Mouse (Mus musculus) myocyte (in vitro differentiated cells): ENCODE measurements at regions not wholly inside any gene's neighbourhood (a gene's known extent, or its start where the extent isn't known, plus 50 kb on each side); places are given as distances from the start of the nearest gene placed in this dataset.

Experiments
- H3K27me3 ChIP-seq: one replicate; pipeline ENCODE4 v1.6.1; 2011; ENCODE audit not compliant: control insufficient read depth, insufficient read depth, insufficient read length
- H3K36me3 ChIP-seq: one replicate; pipeline ENCODE4 v1.6.1; 2011; ENCODE audit not compliant: control insufficient read depth, insufficient read depth
- H3K4me2 ChIP-seq: one replicate; pipeline ENCODE4 v1.6.1; 2011; ENCODE audit warnings: low read depth, control low read depth
- H3K4me3 ChIP-seq: one replicate; pipeline ENCODE4 v1.5.1; 2011; ENCODE audit warnings: mild to moderate bottlenecking, control low read depth, moderate library complexity
- H3K79me2 ChIP-seq: one replicate; pipeline ENCODE4 v1.6.1; 2011; ENCODE audit not compliant: control insufficient read depth, insufficient read depth
- H3ac ChIP-seq: one replicate; pipeline ENCODE4 v1.6.1; 2011; ENCODE audit not compliant: control insufficient read depth, insufficient read length
- CEBPB ChIP-seq: IDR thresholded peaks from 2 replicates; pipeline ENCODE4 v1.6.1; 2011; ENCODE audit warnings: mild to moderate bottlenecking, moderate library complexity; ENCODE audit not compliant: poor library complexity, insufficient read depth, severe bottlenecking
- E2F4 ChIP-seq: IDR thresholded peaks from one replicate; pipeline ENCODE4 v1.6.1; 2011; ENCODE audit warnings: mild to moderate bottlenecking, control low read depth, moderate library complexity; ENCODE audit not compliant: insufficient read depth
- MAX ChIP-seq: IDR thresholded peaks from one replicate; pipeline ENCODE4 v1.6.1; 2011; ENCODE audit warnings: low read depth, mild to moderate bottlenecking, control low read depth
- MYOD1 ChIP-seq, 3 experiments: IDR thresholded peaks; one replicate each; pipeline ENCODE4 v1.6.1; 2011; ENCODE audit warnings: control low read depth in 2 of 3, low read depth in 2 of 3, mild to moderate bottlenecking in 2 of 3, moderate library complexity in 1 of 3; ENCODE audit not compliant: insufficient read length in 2 of 3, control insufficient read depth in 1 of 3
- MYOG ChIP-seq, 3 experiments: IDR thresholded peaks; one replicate each; pipeline ENCODE4 v1.6.1; 2011; ENCODE audit warnings: control low read depth in 2 of 3, low read depth in 2 of 3, mild to moderate bottlenecking in 2 of 3; ENCODE audit not compliant: insufficient read length in 2 of 3, control insufficient read depth in 1 of 3, insufficient read depth in 1 of 3
- POLR2A ChIP-seq: IDR thresholded peaks from one replicate; pipeline ENCODE4 v1.6.1; 2011; ENCODE audit warnings: low read depth, mild to moderate bottlenecking, control low read depth, moderate library complexity; ENCODE audit not compliant: insufficient read length
- POLR2AphosphoS2 ChIP-seq: IDR thresholded peaks from one replicate; pipeline ENCODE4 v1.6.1; 2011; ENCODE audit warnings: low read depth, control low read depth; ENCODE audit not compliant: insufficient read length
- REST ChIP-seq: IDR thresholded peaks from one replicate; pipeline ENCODE4 v1.6.1; 2011; ENCODE audit warnings: mild to moderate bottlenecking, control low read depth, moderate library complexity; ENCODE audit not compliant: insufficient read depth, insufficient read length
- SRF ChIP-seq: IDR thresholded peaks from one replicate; pipeline ENCODE4 v1.6.1; 2011; ENCODE audit warnings: low read depth; ENCODE audit not compliant: control insufficient read depth, insufficient read length
- TCF12 ChIP-seq: IDR thresholded peaks from one replicate; pipeline ENCODE4 v1.6.1; 2011; ENCODE audit warnings: mild to moderate bottlenecking, control low read depth; ENCODE audit not compliant: poor library complexity, insufficient read depth, severe bottlenecking
- TCF3 ChIP-seq: IDR thresholded peaks from one replicate; pipeline ENCODE4 v1.6.1; 2011; ENCODE audit warnings: low read depth, control low read depth; ENCODE audit not compliant: insufficient read length
- USF1 ChIP-seq: IDR thresholded peaks from one replicate; pipeline ENCODE4 v1.6.1; 2011; ENCODE audit warnings: low read depth, mild to moderate bottlenecking, control low read depth, moderate library complexity

DNA sequence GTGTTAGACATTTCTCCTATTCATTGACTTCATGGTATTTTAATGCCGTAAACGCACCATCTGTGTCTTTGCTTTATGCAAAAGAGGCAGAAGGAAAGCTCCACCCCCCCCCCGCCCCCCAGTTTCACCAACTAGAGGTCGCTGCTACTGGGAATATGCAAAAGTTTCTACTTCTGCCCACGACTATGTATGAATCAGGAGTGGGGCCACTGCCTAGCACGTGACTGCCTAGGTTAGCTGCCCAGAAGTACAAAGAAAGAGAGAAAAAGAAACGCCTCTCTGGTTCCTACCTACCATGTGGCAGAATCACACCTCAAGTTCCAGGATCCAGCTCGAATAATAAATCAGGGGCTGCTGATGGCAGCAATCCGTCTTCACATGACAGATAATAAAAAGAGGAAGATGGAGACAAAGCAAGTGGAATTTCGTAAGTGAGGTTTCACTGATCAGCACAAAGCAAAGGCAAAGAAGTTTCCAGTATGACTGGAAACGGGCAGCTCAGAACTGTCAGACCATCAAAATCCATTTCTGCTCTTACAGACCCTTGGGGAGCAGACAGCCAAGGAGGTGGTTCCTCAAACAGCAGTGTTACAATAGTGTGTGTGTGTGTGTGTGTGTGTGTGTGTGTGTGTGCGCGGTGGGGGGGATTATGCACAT is 108.9 kb upstream of the Ppm1h start:
- Histone ChIP-seq H3K4me2 (no peak overlapping the region), H3ac (no peak overlapping the region), H3K79me2 (no peaks in the 10 kb centered on the region), H3K36me3 (no peaks in the 10 kb centered on the region), H3K27me3 (no peaks in the 10 kb centered on the region), H3K4me3 (no peak overlapping the region)
- TF ChIP-seq MYOG (IDR thresholded peaks at IDR 0.05; ENCODE audit: control insufficient read depth in 1 of 3, insufficient read depth in 1 of 3, insufficient read length in 2 of 3, low read depth in 2 of 3): no peak

DNA sequence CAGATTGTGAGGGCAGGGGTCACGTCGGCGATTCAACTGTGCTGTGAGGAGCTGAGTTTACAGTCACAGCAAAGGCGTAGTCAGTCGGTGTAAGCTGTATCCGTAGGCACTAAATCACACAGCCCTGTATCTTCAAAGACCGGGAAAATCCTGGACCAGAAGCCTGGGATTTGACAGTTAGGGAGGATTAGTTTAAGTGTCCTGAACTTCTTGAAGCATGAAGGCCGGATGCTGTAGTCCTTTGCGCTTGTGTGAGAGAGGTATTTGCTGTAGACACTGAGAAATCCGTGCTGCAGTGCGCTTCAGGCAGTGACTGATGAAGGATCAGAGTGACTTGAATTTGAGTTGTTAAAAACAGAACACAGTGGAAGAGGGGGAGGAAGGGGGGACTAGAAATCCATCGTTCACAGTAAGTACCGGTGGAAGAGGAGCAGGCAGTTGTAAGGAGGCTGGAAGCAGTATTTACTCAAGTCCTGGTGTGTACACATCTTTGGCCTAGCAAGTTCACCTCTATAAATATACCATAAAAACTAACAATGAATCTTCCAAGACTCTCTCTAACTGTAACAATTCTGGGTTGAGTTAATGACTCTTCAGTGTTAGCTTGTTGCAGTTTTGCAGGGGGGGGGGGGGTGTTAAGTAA is 107.5 kb upstream of the Ppm1h start:
- no peak overlapping the region for H3K4me3 ChIP-seq
- no peak overlapping the region for H3ac ChIP-seq
- no peaks in the 10 kb centered on the region for H3K36me3 ChIP-seq
- H3K4me2 ChIP-seq: no peak overlapping the region
- no peaks in the 10 kb centered on the region for H3K27me3 ChIP-seq
- no peaks in the 10 kb centered on the region for H3K79me2 ChIP-seq
- TF ChIP-seq USF1: no peak
- TF ChIP-seq TCF3: no peak
- TF ChIP-seq POLR2A: no peak
- TF ChIP-seq MAX: no peak
- TF ChIP-seq POLR2AphosphoS2: no peak

DNA sequence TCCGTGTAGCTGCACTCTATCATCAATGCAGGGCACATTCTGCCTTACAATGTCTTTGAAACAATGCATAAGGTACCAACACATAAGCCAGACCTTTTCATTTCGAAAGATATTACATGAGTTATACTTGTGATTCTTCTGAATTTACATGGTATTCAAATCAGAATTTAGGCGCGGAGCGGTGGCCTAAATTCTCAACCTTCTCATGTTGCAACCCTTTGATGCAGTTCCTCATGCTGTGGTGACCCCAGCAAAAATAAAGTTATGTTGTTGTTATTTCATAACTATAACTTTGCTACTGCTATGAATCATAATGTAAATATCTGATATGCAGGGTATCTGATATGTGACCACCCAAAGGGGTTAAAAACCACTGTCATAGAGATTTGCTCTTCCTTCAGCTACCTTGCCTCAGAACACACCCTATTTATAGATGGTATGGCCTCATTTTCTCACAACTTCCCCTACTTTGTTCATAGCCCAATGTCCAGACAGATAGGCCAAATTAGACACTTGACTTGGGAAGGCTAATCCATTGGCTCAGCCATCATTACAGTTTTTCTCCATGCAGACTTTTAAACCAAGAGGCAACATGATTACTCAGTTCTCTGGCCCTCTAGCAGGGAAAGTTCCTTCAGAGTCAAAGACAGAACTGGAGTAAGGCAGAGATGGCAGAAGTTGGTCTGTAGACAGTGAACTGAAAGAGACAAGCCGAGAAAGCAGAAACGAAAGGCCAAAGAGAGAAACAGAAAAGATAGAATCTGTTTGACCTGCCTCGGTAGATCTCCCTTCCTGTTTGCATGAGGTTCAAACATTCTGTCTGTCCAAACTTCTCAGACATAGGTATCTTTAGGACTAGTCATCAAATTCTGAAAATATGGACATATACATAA is 102.1 kb upstream of the Ppm1h start:
- no peaks in the 10 kb centered on the region for H3K79me2 ChIP-seq
- no peak overlapping the region for H3K4me3 ChIP-seq
- H3K4me2 ChIP-seq: no peak overlapping the region
- H3ac ChIP-seq: no peak overlapping the region
- H3K27me3 ChIP-seq: no peaks in the 10 kb centered on the region
- TF ChIP-seq CEBPB (no peak), MYOD1 (IDR thresholded peaks at IDR 0.05; ENCODE audit: control insufficient read depth in 1 of 3, insufficient read length in 2 of 3, low read depth in 2 of 3) (no peak), USF1 (no peak), POLR2AphosphoS2 (no peak), POLR2A (no peak), MAX (no peak), TCF3 (no peak), MYOG (IDR thresholded peaks at IDR 0.05; ENCODE audit: control insufficient read depth in 1 of 3, insufficient read depth in 1 of 3, insufficient read length in 2 of 3, low read depth in 2 of 3) (no peak), REST (no peak), SRF (no peak)
- H3K36me3 ChIP-seq: no peaks in the 10 kb centered on the region

DNA sequence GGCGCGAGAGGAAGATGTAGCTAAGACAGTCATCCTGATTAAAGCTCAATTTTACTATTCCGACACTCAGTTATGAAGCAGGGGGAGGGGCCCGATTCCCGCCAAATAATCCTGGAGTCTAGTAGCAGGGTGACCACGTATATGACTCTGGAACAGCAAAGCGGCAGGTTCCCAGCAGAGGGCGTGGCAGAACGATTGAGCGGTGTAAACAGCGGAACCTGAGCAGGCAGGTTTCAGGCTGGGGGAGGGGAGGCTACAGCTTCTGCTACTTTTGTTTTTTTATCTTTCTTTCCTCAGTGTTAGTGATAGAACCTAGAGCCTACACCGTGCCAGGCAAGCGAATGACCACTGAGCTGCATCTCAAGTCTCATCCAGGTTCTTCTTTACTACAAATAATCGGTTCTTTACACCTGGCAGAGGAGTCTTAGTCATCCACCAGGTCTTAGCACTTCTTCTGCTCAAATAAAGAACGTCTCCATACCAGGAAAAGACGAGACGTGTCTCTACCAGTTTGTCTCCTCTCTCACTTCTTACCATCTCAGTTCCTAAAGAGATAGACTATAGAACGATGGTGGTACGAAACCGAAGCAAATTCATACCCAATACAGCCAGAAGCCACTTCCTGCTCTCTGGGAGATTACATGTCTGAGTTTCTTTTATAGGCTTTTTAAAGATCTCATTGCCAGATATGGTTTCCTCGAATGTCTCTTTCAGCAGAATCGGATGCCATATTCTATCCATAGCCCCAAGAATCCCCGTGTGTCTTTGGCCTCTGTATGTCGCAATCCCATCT is 100.2 kb upstream of the Ppm1h start:
- H3K36me3 ChIP-seq: no peaks in the 10 kb centered on the region
- H3K27me3 ChIP-seq: no peaks in the 10 kb centered on the region
- TF ChIP-seq TCF3: no peak
- no peak for TF ChIP-seq REST
- no peak for TF ChIP-seq SRF
- no peak for TF ChIP-seq USF1
- TF ChIP-seq CEBPB: no peak
- TF ChIP-seq MYOG (IDR thresholded peaks at IDR 0.05; ENCODE audit: control insufficient read depth in 1 of 3, insufficient read depth in 1 of 3, insufficient read length in 2 of 3, low read depth in 2 of 3): no peak
- TF ChIP-seq E2F4: no peak
- TF ChIP-seq POLR2A: no peak
- no peak for TF ChIP-seq MAX
- no peak for TF ChIP-seq TCF12
- no peak for TF ChIP-seq MYOD1 (IDR thresholded peaks at IDR 0.05; ENCODE audit: control insufficient read depth in 1 of 3, insufficient read length in 2 of 3, low read depth in 2 of 3)
- TF ChIP-seq POLR2AphosphoS2: no peak
- no peak overlapping the region for H3K4me3 ChIP-seq
- H3K79me2 ChIP-seq: no peaks in the 10 kb centered on the region
- H3ac ChIP-seq: no peak overlapping the region
- no peak overlapping the region for H3K4me2 ChIP-seq
